Mouse (Mus musculus): ENCODE measurements around the gene Urb2.

GRCm38 (mm10) chr8:124078969-124079368 lies 57.7 kb downstream of the Urb2 start:
- TF ChIP-seq CTCF (IDR thresholded peaks at IDR 0.05; ENCODE audit: extremely low read depth, insufficient read depth, low read length) (no peak), POLR2A (IDR thresholded peaks at IDR 0.05; ENCODE audit: extremely low read depth, insufficient read depth, low read length) (no peak)
